Comparison of ENCODE assay signal across 16 mouse cellular contexts in the genomic region with DNA sequence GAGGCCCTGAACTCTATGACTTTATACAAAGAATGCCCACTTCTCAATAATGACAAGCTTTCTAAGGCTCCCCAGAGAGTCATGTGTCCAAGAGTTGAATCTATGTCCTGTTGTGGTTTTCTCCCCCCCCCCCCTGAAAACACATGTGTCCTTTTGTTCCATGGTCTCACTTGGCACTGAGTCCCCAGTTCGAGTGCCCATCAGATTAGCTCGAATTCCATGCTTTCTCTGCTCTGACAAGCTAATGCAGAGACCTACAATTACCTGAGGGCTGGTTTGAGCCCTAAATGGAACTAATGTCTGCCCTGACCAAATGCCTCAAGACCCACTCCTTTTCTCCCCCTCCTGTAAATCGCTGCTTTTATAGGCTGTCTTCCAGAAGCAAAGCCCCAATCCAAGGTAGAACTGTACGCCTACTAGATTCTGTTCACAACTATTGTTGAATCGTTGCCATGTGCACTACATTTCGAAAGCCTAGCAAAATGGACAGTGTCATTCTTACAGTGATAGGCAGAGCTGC.
DNase-seq lines count a peak whose midpoint lies in the region; ATAC-seq and TF ChIP-seq lines count a peak whose summit lies in the region.
"Had no signal": no experiment of that assay in that cellular context is flagged by ENCODE, and none has a peak within 500 bp of the region (broad histone marks: within the 10 kb centered on the region; RNA-seq: fewer than 3 reads in every experiment).

No protein-coding gene starts in this region.

- no peak for DNase-seq in heart, adult 8-10 months (ENCODE audit: low spot score)
- no peak for DNase-seq in lung, embryonic 14.5 days
- DNase-seq in lung, postnatal 14 days: no peak
- DNase-seq in NIH3T3 (ENCODE audit: low read depth): peak; percentile 33
- DNase-seq in adrenal gland, postnatal 4 days (ENCODE audit: low spot score in 2 of 2): no peak
- DNase-seq: cerebellum, adult 9-11 months; gastrocnemius, postnatal 25 days had no signal

- peaks cover 40% of the 10 kb centered on the region for H3K4me1 ChIP-seq in heart, embryonic 16.5 days (ENCODE audit: control insufficient read depth, insufficient read depth, low read length)
- H3K4me1 ChIP-seq in lung, embryonic 14.5 days (ENCODE audit: insufficient read depth): peaks cover 33% of the 10 kb centered on the region
- peaks cover 23% of the 10 kb centered on the region for H3K4me1 ChIP-seq in embryonic facial prominence, embryonic 15.5 days

- H3K9ac ChIP-seq in heart, embryonic 16.5 days (ENCODE audit: low read length): no peak overlapping the region
- no peak overlapping the region for H3K9ac ChIP-seq in lung, embryonic 14.5 days
- no peak overlapping the region for H3K9ac ChIP-seq in embryonic facial prominence, embryonic 15.5 days
- H3K9ac ChIP-seq: hindbrain, embryonic 15.5 days had no signal

- ATAC-seq in heart, embryonic 16.5 days (replicated peaks; ENCODE audit: extremely low read depth, insufficient read depth, low FRiP score): no peak
- no peak for ATAC-seq in lung, embryonic 14.5 days (ENCODE audit: insufficient read depth)
- ATAC-seq in embryonic facial prominence, embryonic 15.5 days (ENCODE audit: insufficient number of reproducible peaks, low FRiP score, low TSS enrichment, low read depth): no peak
- ATAC-seq: activated CD4-positive, CD25-positive, alpha-beta regulatory T cell, adult 4 months; forebrain, embryonic 14.5 days; Patski had no signal

- H3K27me3 ChIP-seq in heart, embryonic 16.5 days (ENCODE audit: control insufficient read depth, insufficient read depth, low read length): no peaks in the 10 kb centered on the region
- no peaks in the 10 kb centered on the region for H3K27me3 ChIP-seq in lung, embryonic 14.5 days (ENCODE audit: insufficient read depth, low read length)
- no peaks in the 10 kb centered on the region for H3K27me3 ChIP-seq in embryonic facial prominence, embryonic 15.5 days
- H3K27me3 ChIP-seq: hindbrain, embryonic 15.5 days; Patski had no signal

- WGBS in heart, embryonic 16.5 days: 64% methylated on average over 6 of the region's 6 CpGs
- WGBS in lung, embryonic 14.5 days: 71% methylated on average over 6 of the region's 6 CpGs
- WGBS in embryonic facial prominence, embryonic 15.5 days: 67% methylated on average over 6 of the region's 6 CpGs

- peak overlapping the region; percentile 68 for H3K27ac ChIP-seq in heart, embryonic 16.5 days (ENCODE audit: low read length)
- peak overlapping the region; percentile 68; the same call in 1 of the 2 replicates for H3K27ac ChIP-seq in lung, embryonic 14.5 days (ENCODE audit: low read depth)
- H3K27ac ChIP-seq in embryonic facial prominence, embryonic 15.5 days (replicated peaks): peak overlapping the region; percentile 24
- H3K27ac ChIP-seq: hindbrain, embryonic 15.5 days; macrophage had no signal

- H3K9me3 ChIP-seq in heart, embryonic 16.5 days (replicated peaks; ENCODE audit: control insufficient read depth, low read length): no peaks in the 10 kb centered on the region
- no peaks in the 10 kb centered on the region for H3K9me3 ChIP-seq in lung, embryonic 14.5 days (ENCODE audit: low read depth, low read length)
- H3K9me3 ChIP-seq in embryonic facial prominence, embryonic 15.5 days (replicated peaks): no peaks in the 10 kb centered on the region
- H3K9me3 ChIP-seq: hindbrain, embryonic 15.5 days had no signal

- no peak overlapping the region for H3K4me3 ChIP-seq in heart, embryonic 16.5 days (ENCODE audit: low read length)
- no peak overlapping the region for H3K4me3 ChIP-seq in lung, embryonic 14.5 days (ENCODE audit: low read depth, low read length)
- no peak overlapping the region for H3K4me3 ChIP-seq in embryonic facial prominence, embryonic 15.5 days (replicated peaks)
- H3K4me3 ChIP-seq: hindbrain, embryonic 15.5 days had no signal

- no peaks in the 10 kb centered on the region for H3K36me3 ChIP-seq in heart, embryonic 16.5 days (ENCODE audit: control insufficient read depth, insufficient read depth)
- no peaks in the 10 kb centered on the region for H3K36me3 ChIP-seq in lung, embryonic 14.5 days (ENCODE audit: insufficient read depth)
- no peaks in the 10 kb centered on the region for H3K36me3 ChIP-seq in embryonic facial prominence, embryonic 15.5 days
- H3K36me3 ChIP-seq: hindbrain, embryonic 15.5 days had no signal

- no peak overlapping the region for H3K4me2 ChIP-seq in heart, embryonic 16.5 days (ENCODE audit: low read depth, low read length)
- H3K4me2 ChIP-seq in lung, embryonic 14.5 days: no peak overlapping the region
- no peak overlapping the region for H3K4me2 ChIP-seq in embryonic facial prominence, embryonic 15.5 days (replicated peaks)
- H3K4me2 ChIP-seq: hindbrain, embryonic 15.5 days; liver, embryonic 11.5 days; midbrain, embryonic 11.5 days had no signal

- no peak for TF ChIP-seq CTCF in lung, embryonic 14.5 days (IDR thresholded peaks at IDR 0.05; ENCODE audit: low read depth)
